Mouse (Mus musculus) subcutaneous adipose tissue, adult 2 months (tissue): ENCODE results near the gene A030003K21Rik. TPM values are rescaled to one million over a fixed set of nuclear protein-coding genes. Genes with fewer than 3 reads are reported as not detected.

Source experiments
- polyA plus RNA-seq: library from polyadenylated mRNA; depleted of rRNA; stranded (reverse); fragments of >200 nt; gene quantifications from 2 replicates; pipeline ENCODE4 v1.2.3, GENCODE M21; 2012; ENCODE audit warnings: low replicate concordance; rRNA removed

Gene A030003K21Rik
- not detected in 2 replicates for polyA plus RNA-seq

DNA sequence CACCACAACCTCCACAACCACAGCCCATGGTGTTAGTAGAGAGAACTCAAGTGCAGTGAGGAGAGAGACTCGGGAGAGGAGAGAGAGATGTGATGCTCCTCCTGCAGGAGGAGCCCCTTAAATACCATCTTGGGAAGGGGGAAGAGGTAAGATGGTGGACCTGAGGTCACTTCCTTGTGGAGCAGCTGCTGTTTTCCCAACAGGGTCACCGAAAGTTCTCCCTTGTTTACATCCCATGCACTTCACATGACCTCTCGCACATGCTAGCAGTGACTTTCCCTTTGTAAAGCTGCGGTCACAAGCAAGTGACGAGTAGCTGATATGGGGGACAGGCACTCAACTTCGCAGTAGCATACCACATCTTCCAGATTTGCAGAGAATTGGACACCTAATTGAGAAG, at the start of gene A030003K21Rik:
TSS of gene A030003K21Rik (minus strand) at position 94 of the 400 bp plus-strand sequence.

DNA sequence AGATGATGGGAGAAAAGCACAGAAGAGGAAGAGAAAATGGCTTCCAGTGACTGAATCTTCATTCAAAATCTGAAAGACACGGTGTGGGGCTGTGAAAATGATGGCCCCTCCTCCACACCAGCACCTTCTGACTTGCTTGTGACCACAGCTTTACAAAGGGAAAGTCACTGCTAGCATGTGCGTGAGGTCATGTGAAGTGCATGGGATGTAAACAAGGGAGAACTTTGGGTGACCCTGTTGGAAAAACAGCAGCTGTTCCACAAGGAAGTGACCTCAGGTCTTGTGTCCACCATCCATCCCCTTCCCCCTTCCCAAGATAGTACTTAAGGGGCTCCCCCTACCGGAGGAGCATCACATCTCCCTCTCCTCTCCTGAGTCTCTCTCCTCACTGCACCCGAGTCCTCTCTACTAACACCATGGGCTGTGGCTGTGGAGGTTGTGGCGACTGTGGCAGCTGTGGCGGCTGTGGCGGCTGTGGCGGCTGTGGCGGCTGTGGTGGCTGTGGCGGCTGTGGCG, 16.7 kb upstream of the A030003K21Rik start, which contains the start of gene Gm47955:
TSS of gene Gm47955 (plus strand) at position 417 of the 516 bp plus-strand sequence.

DNA sequence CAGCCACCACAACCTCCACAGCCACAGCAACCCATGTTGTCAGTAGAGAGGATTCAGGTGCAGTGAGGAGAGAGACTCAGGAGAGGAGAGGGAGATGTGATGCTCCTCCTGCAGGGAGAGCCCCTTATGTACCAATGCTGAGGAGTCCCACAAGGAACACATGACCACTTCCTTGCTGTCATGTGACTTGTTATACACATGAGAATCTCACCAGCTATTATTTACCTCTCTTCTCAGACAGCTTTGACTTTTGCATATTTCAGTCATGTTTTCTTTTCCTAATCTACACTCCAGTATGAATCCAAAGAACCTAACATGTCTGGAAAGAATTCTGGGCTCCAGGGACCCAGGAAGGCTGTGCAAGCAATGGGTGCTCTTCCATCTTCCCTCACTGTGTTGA, 12.7 kb upstream of the A030003K21Rik start, which contains the start of gene Gm7544:
TSS of gene Gm7544 (minus strand) at position 101 of the 400 bp plus-strand sequence.

DNA sequence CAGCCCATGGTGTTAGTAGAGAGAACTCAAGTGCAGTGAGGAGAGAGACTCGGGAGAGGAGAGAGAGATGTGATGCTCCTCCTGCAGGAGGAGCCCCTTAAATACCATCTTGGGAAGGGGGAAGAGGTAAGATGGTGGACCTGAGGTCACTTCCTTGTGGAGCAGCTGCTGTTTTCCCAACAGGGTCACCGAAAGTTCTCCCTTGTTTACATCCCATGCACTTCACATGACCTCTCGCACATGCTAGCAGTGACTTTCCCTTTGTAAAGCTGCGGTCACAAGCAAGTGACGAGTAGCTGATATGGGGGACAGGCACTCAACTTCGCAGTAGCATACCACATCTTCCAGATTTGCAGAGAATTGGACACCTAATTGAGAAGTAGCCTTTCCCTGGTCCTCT, 11.9 kb downstream of the A030003K21Rik start, which contains the start of gene Gm6217:
TSS of gene Gm6217 (minus strand) at position 74 of the 400 bp plus-strand sequence.

DNA sequence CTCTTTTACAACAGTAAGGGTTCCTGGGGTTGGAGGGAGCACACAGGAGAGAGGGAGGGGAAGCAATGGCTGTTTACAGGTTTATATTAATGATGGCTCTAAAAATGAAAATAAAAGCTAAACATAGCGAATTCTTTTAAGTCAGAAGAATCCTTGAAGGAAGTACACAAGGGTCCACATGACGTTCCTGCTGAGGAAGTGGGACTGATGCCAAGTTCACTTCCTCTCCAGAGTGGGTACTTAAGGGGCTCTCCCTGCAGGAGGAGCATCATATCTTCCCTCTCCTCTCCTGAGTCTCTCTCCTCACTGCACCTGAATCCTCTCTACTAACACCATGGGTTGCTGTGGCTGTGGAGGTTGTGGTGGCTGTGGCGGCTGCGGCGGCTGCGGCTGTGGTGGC, 18.5 kb downstream of the A030003K21Rik start, which contains the start of gene A030014E15Rik:
TSS of gene A030014E15Rik (plus strand) at position 268 of the 400 bp plus-strand sequence.

DNA sequence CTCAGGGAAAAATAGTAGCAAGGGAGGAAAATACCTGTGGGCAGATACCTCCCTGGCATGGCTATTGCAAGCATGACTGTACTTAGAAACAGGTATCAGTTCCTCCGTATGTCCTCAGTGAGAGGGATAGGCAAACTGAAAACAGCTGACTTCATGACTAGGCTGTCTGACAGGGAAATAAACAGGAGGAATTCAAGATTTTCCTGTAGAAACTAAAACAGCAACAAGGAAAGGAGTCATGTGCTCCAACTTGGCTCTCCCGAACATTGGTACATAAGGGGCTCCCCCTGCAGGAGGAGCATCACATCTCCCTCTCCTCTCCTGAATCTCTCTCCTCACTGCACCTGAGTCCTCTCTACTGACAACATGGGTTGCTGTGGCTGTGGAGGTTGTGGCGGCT, 30.2 kb downstream of the A030003K21Rik start, which contains the start of gene A030005L19Rik:
TSS of gene A030005L19Rik (plus strand) at position 301 of the 400 bp plus-strand sequence.

Other genes starting within 250 kb of the A030003K21Rik start
- gene Mff, start 218.5 kb downstream of the A030003K21Rik start, polyA plus RNA-seq = 62.7 and 73.0 TPM in 2 replicates
- gene Tm4sf20, start 174.9 kb downstream of the A030003K21Rik start, polyA plus RNA-seq = not detected in 2 replicates
- not detected in 2 replicates for gene Gm47791, start 172.1 kb downstream of the A030003K21Rik start, polyA plus RNA-seq
- gene Agfg1, start 103.9 kb downstream of the A030003K21Rik start, polyA plus RNA-seq = 36.6 and 52.2 TPM in 2 replicates
- gene A030005L19Rik, start 30.1 kb downstream of the A030003K21Rik start, polyA plus RNA-seq = 0.47 and 1.1 TPM in 2 replicates
- gene A030014E15Rik, start 18.5 kb downstream of the A030003K21Rik start, polyA plus RNA-seq = not detected in 2 replicates
- gene Gm6217, start 12.0 kb downstream of the A030003K21Rik start, polyA plus RNA-seq = not detected in 2 replicates
- not detected in 2 replicates for gene Gm7544, start 12.6 kb upstream of the A030003K21Rik start, polyA plus RNA-seq
- gene Gm47955, start 16.9 kb upstream of the A030003K21Rik start, polyA plus RNA-seq = not detected in 2 replicates
- gene Gm47959, start 57.2 kb upstream of the A030003K21Rik start, polyA plus RNA-seq = not detected in 2 replicates
- gene Slc19a3, start 95.1 kb upstream of the A030003K21Rik start, polyA plus RNA-seq = 0.95 and 1.2 TPM in 2 replicates
- not detected in 2 replicates for gene Krtap28-10, start 99.1 kb upstream of the A030003K21Rik start, polyA plus RNA-seq
- gene Gm47969, start 101.5 kb upstream of the A030003K21Rik start, polyA plus RNA-seq = not detected in 2 replicates
- gene A030005K14Rik, start 116.0 kb upstream of the A030003K21Rik start, polyA plus RNA-seq = not detected in 2 replicates
- 0.16 TPM in 1 of 2 replicates, not detected in the other for gene Krtap28-13, start 117.5 kb upstream of the A030003K21Rik start, polyA plus RNA-seq
- not detected in 2 replicates for gene Ccl20, start 173.4 kb upstream of the A030003K21Rik start, polyA plus RNA-seq
- 0.09 TPM in 1 of 2 replicates, not detected in the other for gene Daw1, start 216.4 kb upstream of the A030003K21Rik start, polyA plus RNA-seq